Mouse (Mus musculus): ENCODE data around the gene Tcea2. TPM values are rescaled to one million over a fixed set of nuclear protein-coding genes. Genes with fewer than 3 reads are reported as not detected.

Gene Tcea2
- total RNA-seq, 2 experiments from 2014 or later = 8.7 to 8.9 TPM

DNA sequence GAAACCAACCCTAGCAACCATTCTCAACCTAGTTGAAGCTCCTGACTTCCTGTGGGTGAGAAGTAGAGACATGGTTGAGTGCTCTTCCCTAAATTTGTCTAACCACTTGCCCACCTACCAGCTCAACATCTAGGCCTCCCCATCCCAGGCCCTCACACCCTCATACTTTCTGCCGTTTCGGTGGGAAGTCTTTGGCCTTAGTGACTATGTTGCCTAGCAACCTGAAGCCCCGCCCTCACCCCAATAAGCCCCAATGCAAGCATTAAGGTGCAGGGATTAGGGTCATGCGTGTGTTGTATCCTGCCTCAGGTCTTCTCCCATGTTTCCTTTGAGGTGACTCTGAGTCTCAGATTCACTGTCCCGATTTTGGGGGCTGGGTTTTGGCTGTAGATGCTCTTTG lies 18.1 kb downstream of the Tcea2 start, which contains the start of gene Lkaaear1:
TSS of gene Lkaaear1 (minus strand) at position 202 of the 400 bp plus-strand sequence.
- no peak for DNase-seq (ENCODE audit: low spot score in 2 of 2)

DNA sequence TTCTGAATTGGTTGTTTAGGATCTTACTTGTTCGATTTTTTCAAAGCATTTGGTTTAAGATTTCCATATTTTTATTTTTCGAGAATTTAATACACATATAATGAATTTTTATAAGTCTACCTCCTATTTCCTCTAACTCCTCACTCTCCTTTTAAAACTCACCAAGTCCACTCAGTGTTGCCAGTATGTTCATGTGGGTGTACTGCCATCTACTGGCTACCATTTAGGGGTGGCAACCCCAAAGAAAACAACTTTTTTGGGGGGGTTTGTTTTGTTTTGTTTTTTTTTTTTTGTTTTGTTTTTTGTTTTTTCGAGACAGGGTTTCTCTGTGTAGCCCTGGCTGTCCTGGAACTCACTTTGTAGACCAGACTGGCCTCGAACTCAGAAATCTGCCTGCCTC lies 26.6 kb downstream of the Tcea2 start:
- DNase-seq (ENCODE audit: low spot score in 2 of 2) = no peak

DNA sequence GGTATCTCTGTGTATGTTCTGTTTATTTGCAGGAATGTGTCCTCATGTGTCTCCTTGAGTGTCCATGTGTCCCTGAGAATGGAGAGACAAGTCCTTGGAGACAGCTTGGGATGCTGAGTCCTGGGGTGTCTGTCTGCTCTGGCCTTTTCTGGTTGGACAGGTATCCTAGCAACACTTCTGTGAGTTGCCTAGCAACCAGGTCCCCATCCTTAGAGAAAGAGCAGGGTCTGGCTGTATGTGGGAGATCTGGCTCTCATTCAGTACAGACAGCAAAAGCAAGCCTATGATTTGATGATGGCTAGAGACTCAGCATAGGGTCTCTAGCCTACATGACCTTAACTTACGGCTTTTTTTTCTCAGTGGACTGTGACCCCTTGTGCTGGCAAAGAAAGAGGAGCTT lies 33.6 kb downstream of the Tcea2 start:
- no peak for DNase-seq (ENCODE audit: low spot score in 2 of 2)

DNA sequence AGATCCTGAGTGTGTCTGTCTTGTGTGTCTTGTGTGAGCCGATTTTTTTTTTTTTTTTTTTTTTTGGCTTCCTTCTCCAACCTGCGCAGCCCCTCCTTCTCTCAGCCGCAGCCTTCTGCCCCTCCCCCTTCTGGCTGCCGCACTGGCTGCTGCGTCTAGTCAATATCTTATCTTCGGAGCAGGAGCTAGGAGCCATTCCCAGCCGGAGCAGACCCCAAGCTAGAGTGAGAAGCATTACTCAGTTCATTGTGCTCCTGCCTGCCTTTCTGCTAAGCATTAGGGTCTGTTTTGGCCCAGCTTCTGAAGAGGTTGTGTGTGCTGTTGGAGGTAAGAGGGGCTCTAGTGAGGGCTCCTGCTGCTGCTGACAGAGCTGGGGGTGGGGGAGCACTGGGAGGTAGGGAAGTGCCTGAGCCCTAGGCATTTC lies 34.8 kb downstream of the Tcea2 start, which contains the start of gene Oprl1:
TSS of gene Oprl1 (plus strand) at position 114 of the 424 bp plus-strand sequence.
- DNase-seq (ENCODE audit: low spot score in 2 of 2) = no peak

DNA sequence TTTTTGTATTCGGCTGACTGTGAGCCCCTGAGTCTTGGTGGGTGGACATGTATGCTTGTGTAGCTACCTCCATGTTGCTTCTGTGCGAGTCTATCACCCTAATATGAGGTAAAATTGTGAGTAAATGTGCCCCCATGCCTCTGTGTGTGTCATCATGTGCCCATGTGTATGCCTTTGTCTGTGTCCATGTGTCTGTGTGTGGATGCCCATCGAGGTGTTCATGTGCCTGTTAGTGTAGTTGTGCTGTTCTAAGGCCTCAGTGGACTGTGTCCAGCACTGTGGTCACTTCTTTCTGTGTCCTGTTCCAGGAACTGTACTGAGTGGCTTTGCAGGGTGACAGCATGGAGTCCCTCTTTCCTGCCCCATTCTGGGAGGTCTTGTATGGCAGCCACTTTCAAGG lies 35.3 kb downstream of the Tcea2 start:
- DNase-seq (ENCODE audit: low spot score in 2 of 2) = no peak

DNA sequence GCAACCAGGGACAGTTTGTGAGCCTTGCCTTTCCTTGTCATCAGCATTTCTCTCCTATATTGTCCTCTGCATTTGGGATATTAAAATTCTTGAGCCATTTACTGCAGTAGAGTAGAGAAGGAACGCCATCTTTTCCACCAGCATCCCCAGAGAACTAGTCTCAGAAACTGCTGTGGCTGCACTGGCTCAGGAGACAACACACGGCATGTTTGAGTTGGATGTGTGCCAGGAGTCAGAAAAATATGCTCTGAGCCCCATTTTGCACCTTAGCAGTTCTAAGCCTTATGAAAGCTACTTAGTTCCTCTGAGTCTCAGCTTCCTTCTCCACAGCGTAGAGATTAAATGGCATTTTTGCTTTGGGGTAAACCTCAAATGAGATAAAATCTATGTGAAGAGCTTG lies 36.9 kb downstream of the Tcea2 start:
- DNase-seq (ENCODE audit: low spot score in 2 of 2) = no peak

DNA sequence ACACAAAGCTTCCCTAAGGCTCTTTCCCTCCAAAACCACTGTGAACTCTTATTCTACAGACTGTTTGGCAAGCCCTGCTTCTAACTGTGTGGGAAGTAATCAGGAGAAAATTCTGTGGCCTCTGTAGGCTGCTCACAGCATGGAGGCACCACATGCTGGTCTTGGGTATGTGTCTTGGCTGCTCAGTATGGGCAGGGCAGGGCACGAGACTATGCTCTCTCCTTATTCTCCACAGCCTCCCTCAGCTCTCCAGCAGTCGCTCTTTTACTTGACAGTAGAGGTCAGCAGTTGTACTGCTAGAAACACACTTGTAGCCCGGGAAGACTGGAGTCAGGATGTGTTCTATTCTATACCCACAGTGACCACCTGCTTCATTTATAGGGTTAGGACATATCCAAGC lies 40.0 kb downstream of the Tcea2 start:
- no peak for DNase-seq (ENCODE audit: low spot score in 2 of 2)

DNA sequence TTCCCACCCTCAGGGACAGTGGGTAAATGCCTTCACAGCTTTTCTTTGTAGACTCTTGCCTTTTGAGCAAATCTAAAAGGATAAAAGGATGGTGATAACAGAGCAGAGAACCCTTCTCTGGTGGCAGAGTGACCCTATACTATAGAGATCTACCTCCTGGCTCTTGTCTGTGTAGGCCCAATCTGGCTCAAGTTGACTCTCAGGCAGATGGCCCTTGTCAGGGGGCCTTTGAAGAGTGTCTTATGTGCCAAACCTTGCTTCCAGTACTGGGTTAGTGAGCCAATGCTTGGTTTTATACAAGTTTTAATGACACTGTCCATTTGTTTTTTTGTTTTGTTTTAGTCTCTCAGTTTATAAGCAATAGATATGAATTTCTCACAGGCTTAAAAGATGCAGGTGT lies 41.1 kb downstream of the Tcea2 start:
- DNase-seq (ENCODE audit: low spot score in 2 of 2) = no peak

DNA sequence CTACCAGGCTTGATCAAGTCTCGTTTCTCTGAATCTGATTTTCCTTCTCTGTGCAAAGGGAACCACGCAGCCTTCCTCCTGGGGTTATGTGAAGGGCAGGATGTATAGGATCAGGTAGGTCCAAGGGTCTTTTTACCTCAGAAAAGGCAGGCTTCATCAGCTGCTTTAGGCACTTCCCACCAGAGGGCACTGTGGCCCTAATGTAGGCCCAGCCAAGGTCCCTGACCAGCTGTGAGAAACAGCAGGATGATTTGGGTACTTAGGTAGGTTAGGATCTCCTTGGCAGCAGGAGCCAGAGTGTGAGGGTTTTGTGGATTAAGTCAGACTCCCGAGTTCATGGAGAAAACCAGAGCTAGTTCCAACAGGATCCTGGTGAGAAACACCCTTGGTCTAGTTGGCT lies 42.1 kb downstream of the Tcea2 start:
- peak in 1 of 2 experiments; percentile 35 for DNase-seq (ENCODE audit: low spot score in 2 of 2)

DNA sequence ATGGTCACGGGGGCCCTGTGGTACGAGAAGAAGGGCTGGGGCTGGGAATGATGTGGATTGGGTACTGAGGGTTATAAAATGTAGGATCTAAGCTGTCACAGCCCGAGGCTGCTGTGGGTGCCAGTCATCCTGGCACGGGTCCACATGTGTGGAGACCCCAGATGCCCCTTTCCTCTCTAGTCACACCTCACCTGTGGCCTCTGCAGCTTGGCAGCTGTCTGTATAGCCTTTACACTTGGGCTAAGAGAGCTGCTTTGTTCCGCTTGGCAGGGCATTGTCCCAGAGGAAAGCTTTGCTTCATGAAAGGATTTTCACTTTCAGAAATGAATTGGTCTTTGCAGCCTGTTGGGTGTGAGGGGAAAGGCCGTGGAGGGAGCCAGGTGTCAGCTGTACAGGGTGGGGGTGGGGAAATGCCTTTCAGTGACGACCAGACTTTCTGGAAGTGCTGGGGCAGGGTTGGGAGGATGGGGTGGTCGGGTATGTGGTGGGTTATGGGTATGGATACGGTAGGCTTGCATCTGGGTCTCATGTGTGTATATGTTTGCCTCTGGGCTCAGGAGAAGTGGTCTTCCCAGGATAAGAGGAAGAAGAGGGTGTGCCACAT lies 47.7 kb downstream of the Tcea2 start:
- no peak for DNase-seq (ENCODE audit: low spot score in 2 of 2)

DNA sequence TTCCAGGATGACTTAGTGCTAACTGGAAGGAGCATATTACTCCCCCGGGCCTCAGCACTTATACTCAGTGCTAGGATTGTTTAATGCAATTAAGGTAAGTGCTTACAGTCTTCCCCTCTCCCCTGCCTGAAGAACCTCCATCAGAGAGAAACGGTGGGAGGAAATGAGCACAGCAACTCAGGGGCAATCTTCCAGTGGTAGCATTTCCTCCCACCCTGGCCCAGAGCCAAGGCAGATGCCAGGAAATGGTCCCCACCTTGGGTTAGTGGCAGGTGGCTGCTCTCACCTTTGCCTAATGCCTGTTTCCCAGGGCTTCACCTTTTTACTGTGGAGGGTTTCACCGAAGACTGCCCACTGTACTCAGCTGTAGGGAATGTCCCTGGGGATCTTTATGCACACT lies 49.9 kb downstream of the Tcea2 start:
- DNase-seq (ENCODE audit: low spot score in 2 of 2) = no peak

Other genes starting within 250 kb of the Tcea2 start
- gene Zbtb46, start 220.9 kb upstream of the Tcea2 start, total RNA-seq (2021) = 10 to 100 TPM; 12.0 to 16.2 TPM
- not detected for gene Abhd16b, start 187.1 kb upstream of the Tcea2 start, total RNA-seq (2021)
- gene Tpd52l2, start 183.2 kb upstream of the Tcea2 start, total RNA-seq (2021) = 100 to 1,000 TPM in 1 of 2 experiments, 10 to 100 TPM in 1; 96.6 to 100 TPM
- 10 to 100 TPM; 97.2 to 97.4 TPM for gene Dnajc5, start 159.8 kb upstream of the Tcea2 start, total RNA-seq (2021)
- 10 to 100 TPM; 79.1 to 84.8 TPM for gene Uckl1, start 95.4 kb upstream of the Tcea2 start, total RNA-seq (2021)
- gene Prpf6, start 88.4 kb upstream of the Tcea2 start, total RNA-seq (2021) = 10 to 100 TPM; 60.6 to 65.2 TPM
- 10 to 100 TPM; 37.4 to 49.0 TPM for gene Zfp512b, start 87.5 kb upstream of the Tcea2 start, total RNA-seq (2021)
- gene Samd10, start 81.1 kb upstream of the Tcea2 start, total RNA-seq (2021) = 1 to 10 TPM; 8.3 to 8.7 TPM
- under 1 TPM in 1 of 2 experiments, not detected in 1; 0.42 TPM for gene Gm29797, start 23.3 kb upstream of the Tcea2 start, total RNA-seq (2021)
- 10 to 100 TPM; 25.7 to 41.7 TPM for gene Sox18, start 8.7 kb upstream of the Tcea2 start, total RNA-seq (2021)
- gene Rgs19, start 13.7 kb downstream of the Tcea2 start, total RNA-seq (2021) = 10 to 100 TPM; 18.8 to 22.5 TPM
- not detected for gene Lkaaear1, start 18.1 kb downstream of the Tcea2 start, total RNA-seq (2021)
- gene Oprl1, start 34.7 kb downstream of the Tcea2 start, total RNA-seq (2021) = 1 to 10 TPM in 1 of 2 experiments, under 1 TPM in 1; 0.80 to 2.7 TPM
- gene Myt1, start 83.0 kb downstream of the Tcea2 start, total RNA-seq (2021) = 1 to 10 TPM; 2.3 to 5.9 TPM
- gene Pcmtd2, start 157.5 kb downstream of the Tcea2 start, total RNA-seq (2021) = 10 to 100 TPM; 42.6 to 50.7 TPM
- gene Polr3k, start 184.0 kb downstream of the Tcea2 start, total RNA-seq (2021) = 10 to 100 TPM; 14.2 to 17.3 TPM

Data from adrenal gland, adult 18-20 months (tissue).